Mouse (Mus musculus) left cerebral cortex, postnatal 36 days (tissue): ENCODE measurements around the gene Mgrn1. TPM values are rescaled to one million over a fixed set of nuclear protein-coding genes. Genes with fewer than 3 reads are reported as not detected.

ENCODE experiments used
- DNase-seq, 2 experiments: peaks; one replicate each; pipeline ENCODE4 v3.0.0; 2021 to 2022; ENCODE audit warnings: low spot score in 2 of 2, mixed read lengths in 1 of 2
- intact Hi-C: fragments of 180-260 bp; cut with DNase I; formaldehyde crosslinking; loops from one replicate; pipeline ENCODE4 v1.15.1; 2025
- total RNA-seq, 2 experiments: library from RNA; stranded (reverse); gene quantifications; 2 replicates each; pipeline ENCODE4 v1.2.3; 2021

Gene Mgrn1
- 100 to 1,000 TPM; 207 to 218 TPM for total RNA-seq

GRCm38 (mm10) chr16:4885760-4886689 is at the start of gene Mgrn1:
Gene Mgrn1 (plus strand): TSS chr16:4886249.
- peak; percentile 82 to 83 for DNase-seq
- intact Hi-C loops: loop anchor here (2.0 kb wide), 1 partner anchor 27 kb away; no protein-coding TSS in a partner anchor

DNA sequence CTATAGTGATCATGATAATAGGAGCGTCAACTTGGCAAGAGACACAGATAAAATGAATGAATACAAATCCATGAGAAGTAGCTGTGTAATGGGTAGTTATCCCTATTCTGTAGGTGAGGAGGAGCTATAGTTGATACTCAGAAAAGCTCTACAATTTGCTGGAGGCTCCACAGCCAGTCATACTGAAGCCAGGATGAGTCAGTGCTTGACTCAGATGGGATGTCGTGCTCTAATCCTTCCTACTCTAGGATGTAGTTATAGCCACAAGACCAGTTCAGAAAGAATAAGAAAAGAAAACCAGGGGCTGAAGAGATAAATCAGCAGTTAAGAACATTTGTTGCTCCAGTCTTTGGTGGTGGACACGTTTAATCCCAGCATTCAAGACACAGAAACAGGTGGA is 48.4 kb upstream of the Mgrn1 start:
- DNase-seq: no peak

DNA sequence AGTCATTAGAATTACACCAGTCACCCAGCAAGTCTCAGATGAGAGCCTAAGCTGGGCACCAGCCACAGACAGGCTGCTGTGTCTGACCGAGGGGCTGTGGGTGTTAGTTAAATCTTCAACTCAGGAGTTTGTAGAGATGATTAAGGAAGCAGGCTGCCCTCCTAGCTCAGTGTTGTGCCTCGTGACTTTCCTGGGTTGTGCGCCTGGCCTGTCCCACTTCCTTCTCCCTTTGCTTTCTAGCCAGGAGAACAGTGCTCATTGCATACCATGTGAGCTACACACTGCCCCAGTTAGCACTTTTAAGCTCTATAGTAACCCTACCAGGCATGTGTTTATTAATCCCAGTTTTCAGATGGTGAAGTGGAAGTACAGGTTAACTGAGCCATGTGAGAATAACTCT is 46.5 kb upstream of the Mgrn1 start:
- no peak for DNase-seq
- intact Hi-C loops: no loop called here

More for the DNA sequence above, 48.4 kb upstream of the Mgrn1 start:
- intact Hi-C loops: no loop called here

DNA sequence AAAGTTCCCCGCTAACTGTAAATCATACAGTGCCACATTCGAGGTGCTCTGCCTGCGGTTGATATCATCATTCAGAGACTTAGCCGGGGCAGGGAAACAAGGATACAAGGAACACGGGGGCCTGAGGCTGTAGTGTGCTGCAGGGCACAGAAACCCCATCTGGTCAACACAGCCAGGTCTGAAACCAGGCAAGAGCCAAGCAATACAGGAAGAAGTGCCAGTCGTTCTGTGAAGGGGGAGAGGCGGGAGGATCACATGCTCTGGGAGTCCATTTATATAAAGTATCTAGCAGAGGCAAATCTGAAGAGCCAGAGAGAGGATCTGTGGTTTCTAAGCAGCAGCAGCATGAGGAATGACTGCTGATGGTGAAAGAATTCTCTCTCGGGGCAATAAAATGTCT is 45.8 kb upstream of the Mgrn1 start:
- DNase-seq: no peak
- intact Hi-C loops: no loop called here

DNA sequence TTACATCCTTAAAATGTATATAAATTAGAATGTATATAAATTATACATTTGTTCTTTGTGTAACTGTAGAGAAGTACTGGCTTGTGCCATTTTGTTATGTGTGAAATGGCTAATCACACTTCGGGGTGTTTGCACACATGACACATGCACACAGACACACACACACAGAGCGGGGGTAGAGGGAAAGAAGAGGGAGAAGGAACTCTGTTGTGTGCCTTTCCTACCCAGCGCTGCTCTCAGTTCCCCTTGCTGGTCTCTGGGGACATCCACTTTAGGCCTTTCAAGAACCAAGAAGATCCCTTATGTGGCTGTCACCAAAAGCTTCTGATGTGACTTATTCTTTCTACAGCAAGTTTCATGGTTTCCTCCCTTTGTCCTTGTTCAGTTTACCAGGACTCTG is 39.0 kb upstream of the Mgrn1 start:
- intact Hi-C loops: no loop called here
- DNase-seq: no peak

DNA sequence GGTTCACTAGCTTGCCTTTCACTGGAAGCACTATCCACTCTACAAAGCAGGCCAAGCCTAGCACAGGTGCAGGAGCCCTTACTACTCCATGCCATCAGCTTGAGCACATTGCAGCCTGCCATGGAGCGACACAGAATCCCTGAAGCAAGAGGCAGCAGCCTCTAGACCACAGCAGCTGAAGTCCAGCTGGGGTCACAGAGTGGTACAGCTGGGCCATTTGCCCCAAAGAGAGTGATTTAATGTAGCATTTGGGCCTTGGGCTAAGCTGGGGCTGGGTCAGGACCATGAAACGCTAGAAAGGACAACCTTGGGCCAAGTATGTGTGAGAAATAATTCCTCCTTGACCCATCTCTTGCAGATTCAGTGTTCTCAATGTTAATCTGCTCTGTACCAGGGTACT is 38.0 kb upstream of the Mgrn1 start:
- DNase-seq: no peak
- intact Hi-C loops: no loop called here

DNA sequence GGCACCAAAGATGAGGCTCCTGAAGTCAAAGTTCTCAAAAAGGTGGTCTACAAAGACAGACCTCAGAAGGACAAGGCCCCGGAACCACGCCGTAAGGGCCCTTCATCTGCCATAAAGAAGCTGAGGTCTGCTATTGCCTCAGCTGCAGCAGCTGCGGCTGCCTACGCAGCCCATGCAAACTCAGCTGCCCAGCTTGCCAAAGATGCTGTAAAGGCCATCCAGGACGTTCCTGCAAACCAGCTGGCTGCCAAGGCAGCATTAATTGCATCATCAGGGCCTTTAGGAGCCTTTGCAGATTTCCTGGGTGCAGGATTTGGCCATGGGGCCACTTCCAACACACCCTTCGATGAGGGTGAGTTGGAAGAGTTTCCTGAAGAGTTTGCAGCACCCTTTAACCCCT is 35.7 kb upstream of the Mgrn1 start:
- DNase-seq: no peak
- intact Hi-C loops: no loop called here

DNA sequence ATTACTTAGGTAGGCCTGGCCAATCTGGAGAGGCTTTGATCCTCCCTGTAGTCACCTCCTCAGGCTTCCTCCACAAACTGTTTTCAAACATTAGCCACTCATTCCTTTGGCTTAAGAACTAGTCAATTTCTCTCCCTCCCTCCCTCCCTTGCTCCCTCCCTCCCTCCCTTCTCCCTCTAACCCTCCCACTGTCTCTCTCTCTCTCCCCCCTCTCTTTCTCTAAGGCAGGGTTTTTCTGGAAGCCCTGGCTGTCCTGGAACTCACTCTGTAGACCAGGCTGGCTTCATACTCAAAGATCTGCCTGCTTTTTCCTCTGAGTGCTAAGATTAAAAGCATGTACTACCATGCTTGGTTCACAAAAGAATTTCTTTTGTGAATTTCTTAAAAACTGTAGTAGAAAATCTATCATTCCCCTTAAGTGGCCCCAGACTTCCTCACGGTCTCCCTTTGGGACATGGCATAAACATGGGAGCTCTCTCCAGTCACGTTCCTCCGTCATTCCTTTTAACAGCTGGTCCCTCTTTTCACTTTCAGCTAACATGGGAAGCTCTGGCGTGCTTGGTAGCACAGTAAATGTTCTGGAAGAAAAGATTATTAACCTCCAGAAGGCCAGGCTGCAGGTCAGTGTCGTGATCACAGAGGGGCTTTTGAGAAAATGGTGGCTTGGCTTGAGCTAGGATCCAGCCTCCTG is 35.0 kb upstream of the Mgrn1 start:
- no peak for DNase-seq
- intact Hi-C loops: no loop called here

DNA sequence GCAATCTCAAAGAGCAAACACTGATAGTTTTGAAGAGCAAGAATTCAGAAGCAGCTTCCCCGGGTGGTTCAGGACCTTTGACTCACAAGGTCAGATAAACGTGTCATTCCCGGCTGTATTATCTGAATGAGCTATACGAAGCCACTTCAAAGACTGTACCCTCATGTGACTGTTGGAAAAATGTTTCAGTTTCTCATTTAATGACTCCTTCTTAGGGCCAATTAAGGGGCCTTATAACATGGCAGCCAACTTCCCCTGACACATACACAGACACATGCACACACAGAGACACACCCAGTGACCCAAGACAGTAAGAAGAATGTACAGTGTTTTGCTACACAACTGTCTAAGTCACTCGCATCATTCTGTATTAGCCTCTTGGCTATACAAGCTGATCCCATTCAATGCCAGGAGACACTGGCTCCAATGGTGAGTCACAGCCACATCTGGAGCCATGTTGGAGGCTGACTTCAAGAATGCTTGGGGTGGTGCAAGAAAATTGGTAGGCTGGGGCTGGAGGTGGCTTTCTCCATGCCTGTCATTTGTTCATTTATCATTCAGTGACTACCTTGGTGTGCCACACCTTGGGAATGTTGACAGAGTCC is 30.9 kb upstream of the Mgrn1 start:
- no peak for DNase-seq

DNA sequence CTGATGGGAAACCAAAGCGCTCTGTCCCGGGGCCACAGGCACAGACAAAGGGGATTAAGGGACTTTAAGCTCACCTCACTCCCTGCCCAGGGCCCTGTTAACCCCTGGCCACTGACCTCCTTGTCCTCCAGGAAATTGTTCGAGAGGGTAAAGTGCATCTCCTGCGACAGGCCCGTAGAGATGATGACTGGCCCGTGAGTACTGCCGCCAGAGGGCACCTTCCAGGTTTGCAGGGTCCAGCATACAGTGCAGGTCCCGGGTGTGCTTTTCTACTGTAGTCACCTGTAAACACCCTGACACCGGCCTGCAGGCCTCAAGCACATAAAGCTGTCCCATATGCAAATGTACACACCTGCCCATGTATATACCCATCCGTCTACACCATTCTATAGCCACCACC is 24.7 kb upstream of the Mgrn1 start:
- intact Hi-C loops: loop anchor here (10.0 kb wide), 1 partner anchor 97 kb away; no protein-coding TSS in a partner anchor

More for the DNA sequence above, 30.9 kb upstream of the Mgrn1 start:
- intact Hi-C loops: no loop called here

DNA sequence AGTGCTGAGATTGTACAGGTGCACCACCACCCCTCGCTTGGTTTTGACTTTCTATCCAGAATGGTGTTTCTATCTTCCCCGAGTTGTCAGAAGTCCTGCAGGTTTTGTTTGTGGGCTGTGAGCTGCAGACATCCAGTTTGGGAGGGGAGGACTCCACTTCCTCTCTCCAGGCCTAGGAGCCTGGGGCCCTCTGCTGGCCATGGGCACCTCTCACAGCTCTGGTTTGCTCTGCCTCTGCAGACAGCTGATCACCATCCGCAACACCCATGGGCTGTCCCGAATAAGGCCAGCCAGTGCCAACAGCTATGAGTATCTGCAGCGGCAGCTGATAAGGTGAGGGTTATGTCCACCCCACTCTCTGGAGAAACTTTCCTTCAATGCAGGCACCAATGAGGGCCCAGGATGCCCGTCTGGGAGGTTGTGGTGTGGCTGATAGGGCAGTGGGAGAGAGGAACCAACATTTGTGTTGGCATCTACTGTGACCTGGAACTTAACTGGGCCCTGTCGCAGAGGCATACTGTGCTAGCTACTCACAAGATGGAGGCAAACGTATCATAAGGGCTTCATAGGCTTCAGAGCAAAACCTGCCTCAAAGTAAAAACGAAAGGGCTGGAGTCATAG is 23.1 kb upstream of the Mgrn1 start:
- intact Hi-C loops: loop anchor here (10.0 kb wide), 1 partner anchor 98 kb away; no protein-coding TSS in a partner anchor
- DNase-seq: peak; percentile 61 to 65

More for the DNA sequence above, 24.7 kb upstream of the Mgrn1 start:
- DNase-seq: no peak

DNA sequence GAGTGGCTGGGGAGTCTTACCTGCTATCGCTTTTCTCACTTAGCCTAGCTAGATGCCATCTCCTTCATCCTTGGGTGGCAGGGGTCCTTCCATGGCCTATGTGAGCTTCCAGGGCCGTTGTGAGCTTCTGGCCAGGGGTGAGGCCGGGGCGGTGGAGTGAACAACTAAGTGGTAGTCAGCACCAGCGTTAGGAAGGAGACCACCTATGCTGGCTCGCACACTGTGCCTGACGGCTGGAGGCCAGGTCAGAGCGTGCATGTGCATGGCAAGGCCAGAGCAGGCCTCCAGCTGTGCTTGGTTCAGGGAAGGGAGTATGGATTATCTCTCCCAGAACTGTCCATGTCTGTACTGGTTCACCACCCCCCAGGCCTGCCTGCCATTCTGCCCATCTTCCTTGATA is 22.3 kb upstream of the Mgrn1 start:
- intact Hi-C loops: loop anchor here (10.0 kb wide), 1 partner anchor 99 kb away; no protein-coding TSS in a partner anchor
- DNase-seq: no peak

GRCm38 (mm10) chr16:4866101-4866695 is 19.9 kb upstream of the Mgrn1 start:
- no peak for DNase-seq
- intact Hi-C loops: loop anchor here (10.0 kb wide), 1 partner anchor 101 kb away; no protein-coding TSS in a partner anchor

DNA sequence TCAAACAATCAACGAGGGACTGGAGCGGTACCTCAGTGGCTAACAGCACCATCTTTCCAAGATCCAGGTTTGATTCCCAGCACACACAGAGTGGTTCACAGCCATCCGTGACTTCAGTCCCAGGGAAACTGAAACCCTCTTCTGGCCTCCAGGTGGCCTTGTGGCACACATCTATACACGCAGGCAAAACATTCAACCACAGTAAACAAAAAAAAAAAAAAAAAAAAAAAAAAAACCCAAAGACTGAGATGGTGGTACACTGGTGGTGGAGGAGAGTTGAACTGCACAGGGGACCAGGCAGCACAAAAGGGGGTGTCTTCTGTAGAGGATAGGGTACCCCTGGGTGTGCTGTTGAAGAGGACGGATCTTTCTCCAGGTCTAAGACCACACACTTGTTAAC is 15.6 kb upstream of the Mgrn1 start:
- intact Hi-C loops: no loop called here
- DNase-seq: no peak

- intact Hi-C loops: no loop called here
- no peak for DNase-seq
Observed at GRCm38 (mm10) chr16:4871926-4872325, 14.1 kb upstream of the Mgrn1 start.

DNA sequence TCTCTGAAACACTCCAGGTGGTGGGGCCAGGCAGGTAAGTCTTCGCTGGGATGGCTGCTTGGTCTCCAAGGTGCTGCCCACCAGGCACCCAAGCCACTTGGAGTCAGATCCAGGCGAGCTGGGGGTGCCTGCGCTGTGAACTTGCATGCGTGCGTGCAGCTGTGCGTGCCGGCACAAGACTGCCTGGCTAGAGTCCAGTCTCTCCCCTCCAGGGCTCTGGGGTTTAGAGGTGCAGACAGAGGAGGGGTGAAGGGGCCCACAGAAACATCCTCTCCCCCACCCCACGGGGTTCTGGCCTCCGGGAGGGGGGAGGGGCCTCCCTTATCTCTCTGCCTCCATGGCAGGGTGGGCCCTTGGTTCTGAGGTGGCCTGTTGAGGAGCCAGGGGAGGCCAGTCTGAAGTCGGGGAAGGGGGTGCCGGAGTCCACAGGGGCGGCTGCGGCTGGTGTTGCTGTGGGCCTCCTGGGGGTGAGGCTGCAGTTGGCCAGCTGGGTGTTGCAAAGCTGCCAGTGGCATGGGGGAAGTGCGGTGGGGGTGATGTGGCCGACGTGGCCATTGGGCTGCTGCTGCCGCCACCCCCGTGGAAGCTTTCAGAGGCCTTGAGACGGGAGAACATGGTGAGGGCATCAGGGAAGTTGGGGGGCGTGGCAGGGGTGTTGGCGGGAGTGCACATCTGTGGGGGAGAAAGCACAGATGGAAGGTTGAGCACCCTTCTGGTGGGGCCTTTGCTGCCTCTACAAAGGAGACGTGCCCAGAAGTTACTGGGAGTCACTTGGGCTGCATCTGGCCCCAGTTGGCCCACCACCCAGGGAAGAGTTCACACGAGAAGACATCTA is 10.6 kb upstream of the Mgrn1 start:
- intact Hi-C loops: no loop called here
- DNase-seq: no peak

GRCm38 (mm10) chr16:4876033-4876680 is 9.9 kb upstream of the Mgrn1 start:
- DNase-seq: peak in 1 of 2 experiments; percentile 44
- intact Hi-C loops: no loop called here

DNA sequence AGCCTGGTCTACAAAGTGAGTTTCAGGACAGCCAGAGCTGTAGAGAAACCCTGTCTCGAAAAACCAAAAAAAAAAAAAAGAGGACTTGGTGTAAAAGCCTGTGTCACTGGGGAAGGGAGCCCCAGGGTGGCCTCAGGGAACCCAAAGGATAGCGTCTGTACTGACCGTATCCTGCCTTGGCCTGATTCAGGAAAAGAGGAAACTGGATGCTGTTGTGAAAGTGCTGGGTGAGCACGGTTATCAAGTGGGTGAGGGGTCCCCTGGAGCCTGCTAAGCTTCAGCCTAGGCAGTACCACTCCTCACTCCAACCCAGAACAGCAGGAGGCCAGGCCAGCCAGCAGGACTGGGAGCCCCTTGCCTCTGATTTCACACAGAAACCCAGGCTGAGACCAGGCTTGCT is 8.9 kb upstream of the Mgrn1 start:
- intact Hi-C loops: no loop called here
- no peak for DNase-seq
